Mouse (Mus musculus): ENCODE measurements around the gene Pnpla3. TPM values are rescaled to one million over a fixed set of nuclear protein-coding genes. Genes with fewer than 3 reads are reported as not detected.

The Pnpla3 gene
- polyA plus RNA-seq, 1 experiment: not detected

DNA sequence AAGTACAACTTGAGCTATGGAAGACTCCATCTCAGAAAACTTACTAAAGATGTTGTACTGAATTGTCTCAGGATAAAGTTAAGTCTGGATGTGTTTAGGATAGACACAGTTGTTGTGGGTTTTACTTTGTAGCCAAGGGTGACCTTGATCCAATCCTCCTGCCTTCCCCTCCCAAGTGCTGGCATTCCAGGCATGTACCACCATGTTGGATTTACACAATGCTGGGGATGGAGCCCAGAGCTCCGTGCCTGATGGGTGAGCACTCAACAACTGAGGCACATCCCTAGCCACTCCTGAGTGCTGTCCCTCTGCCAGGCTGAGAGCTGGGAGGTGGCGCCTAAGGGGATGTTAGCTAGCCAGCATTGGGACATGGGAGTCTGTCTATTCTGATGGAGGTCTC lies 47.6 kb downstream of the Pnpla3 start:
- TF ChIP-seq CTCF (IDR thresholded peaks at IDR 0.05; ENCODE audit: control insufficient read depth, insufficient read depth, low read length): no peak
- no peak for TF ChIP-seq POLR2A (IDR thresholded peaks at IDR 0.05; ENCODE audit: borderline replicate concordance, control insufficient read depth, low read depth, low read length)
- Histone ChIP-seq H3K4me3 (replicated peaks; ENCODE audit: control insufficient read depth, low read depth, low read length) (no peak overlapping the region), H3K4me1 (ENCODE audit: control insufficient read depth, insufficient read depth, low read length) (peaks cover 1% of the 10 kb centered on the region; the same call in 1 of the 2 replicates), H3K27ac (ENCODE audit: control insufficient read depth, insufficient read depth, low read depth, low read length, poor library complexity) (no peak overlapping the region)
- 92% methylated on average over 2 of the region's 2 CpGs for WGBS

DNA sequence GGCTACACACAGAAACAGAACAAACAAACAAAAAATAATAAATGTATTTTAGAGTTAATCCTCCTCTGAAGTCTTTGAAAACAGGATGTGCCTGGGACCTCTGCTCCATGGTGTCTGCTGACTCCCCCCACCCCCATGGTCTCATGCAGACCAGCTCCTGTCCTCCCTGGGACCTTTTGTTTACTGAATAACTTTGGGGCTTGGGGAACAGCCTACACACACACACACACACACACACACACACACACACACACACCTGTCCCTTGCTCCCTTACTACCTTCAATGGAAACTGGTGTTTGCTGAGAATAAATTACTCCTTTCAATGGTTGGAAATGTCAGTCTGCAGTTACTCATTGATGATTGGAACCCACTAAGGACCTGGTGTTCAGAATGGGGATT lies 48.4 kb downstream of the Pnpla3 start:
- peaks cover 1% of the 10 kb centered on the region; the same call in 1 of the 2 replicates for H3K4me1 ChIP-seq (ENCODE audit: control insufficient read depth, insufficient read depth, low read length)
- H3K4me3 ChIP-seq (replicated peaks; ENCODE audit: control insufficient read depth, low read depth, low read length): no peak overlapping the region
- no peak overlapping the region for H3K27ac ChIP-seq (ENCODE audit: control insufficient read depth, insufficient read depth, low read depth, low read length, poor library complexity)
- TF ChIP-seq POLR2A (IDR thresholded peaks at IDR 0.05; ENCODE audit: borderline replicate concordance, control insufficient read depth, low read depth, low read length) (no peak), CTCF (IDR thresholded peaks at IDR 0.05; ENCODE audit: control insufficient read depth, insufficient read depth, low read length) (no peak)

DNA sequence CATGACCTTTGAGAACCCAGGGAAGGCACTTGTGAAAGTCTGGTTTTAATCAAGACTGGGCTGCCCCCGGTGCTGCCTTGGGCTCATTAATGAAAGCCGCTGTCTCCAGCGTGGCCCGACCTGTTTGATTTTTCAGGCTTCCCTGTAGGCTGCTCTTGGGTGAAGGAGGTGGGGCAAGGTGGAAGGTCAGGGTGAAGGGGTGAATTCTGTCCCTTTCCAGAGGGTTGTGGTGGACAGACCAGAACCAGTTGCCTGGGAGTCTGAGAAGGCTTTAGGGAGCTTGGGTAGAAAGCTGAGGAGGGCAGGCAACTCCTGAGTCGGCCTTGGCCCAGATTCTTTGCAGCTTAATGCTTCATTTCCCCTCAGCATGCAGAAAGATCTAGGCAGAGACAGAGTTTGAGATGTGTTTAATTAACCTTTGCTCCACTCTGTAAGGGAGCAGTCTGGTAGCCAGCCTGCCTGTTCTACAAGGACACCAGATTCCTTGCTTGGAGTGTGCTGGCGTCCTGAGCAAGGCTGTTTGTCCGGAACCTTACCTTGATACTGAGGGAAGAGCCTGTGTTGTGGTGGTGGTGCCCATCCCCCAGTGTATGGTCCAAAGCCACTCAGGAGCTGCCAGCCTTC lies 48.9 kb downstream of the Pnpla3 start:
- Histone ChIP-seq H3K27ac (ENCODE audit: control insufficient read depth, insufficient read depth, low read depth, low read length, poor library complexity) (no peak overlapping the region), H3K4me3 (replicated peaks; ENCODE audit: control insufficient read depth, low read depth, low read length) (no peak overlapping the region), H3K4me1 (ENCODE audit: control insufficient read depth, insufficient read depth, low read length) (peaks cover 1% of the 10 kb centered on the region; the same call in 1 of the 2 replicates)
- TF ChIP-seq POLR2A (IDR thresholded peaks at IDR 0.05; ENCODE audit: borderline replicate concordance, control insufficient read depth, low read depth, low read length): no peak
- TF ChIP-seq CTCF (IDR thresholded peaks at IDR 0.05; ENCODE audit: control insufficient read depth, insufficient read depth, low read length): no peak
- 86% methylated on average over 7 of the region's 7 CpGs for WGBS

DNA sequence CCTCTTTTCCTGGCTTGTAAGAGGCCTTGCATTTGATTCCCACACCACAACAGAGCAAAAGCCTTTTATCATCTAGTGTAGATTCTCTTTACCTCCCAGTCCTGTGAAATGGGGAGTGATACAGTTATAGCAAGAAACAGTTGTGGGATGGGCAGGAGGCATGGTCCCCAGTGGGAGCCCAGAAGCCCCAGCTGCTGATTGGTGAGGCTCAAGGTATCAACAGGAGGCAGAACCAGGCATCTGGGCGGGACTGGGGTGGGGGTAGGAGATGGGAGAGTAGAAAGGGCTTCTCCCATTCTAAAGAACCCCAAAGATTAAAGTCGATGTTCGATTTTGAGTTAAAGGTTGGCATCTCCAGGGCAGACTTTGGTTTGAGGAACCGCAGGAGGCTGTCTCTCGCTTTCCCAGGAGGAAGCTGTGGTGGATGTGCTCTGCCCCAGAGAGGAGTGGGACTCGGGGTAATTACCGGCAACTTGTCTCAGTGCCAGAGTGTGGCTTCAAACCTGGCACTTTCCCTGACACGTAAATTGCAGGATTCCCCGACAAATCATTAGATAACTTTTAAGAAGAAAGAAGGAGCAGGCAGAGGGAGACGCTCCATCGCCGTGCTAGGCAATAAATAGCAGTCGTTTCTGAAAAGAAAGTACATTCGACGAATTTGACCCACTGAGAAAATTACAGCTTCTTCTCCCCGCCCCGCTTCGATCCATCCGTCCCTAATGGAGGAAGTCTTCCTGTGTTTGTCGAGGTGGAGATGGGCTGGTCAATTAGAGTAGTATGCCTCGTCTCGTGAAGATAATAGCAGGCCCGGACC lies 50.5 kb downstream of the Pnpla3 start:
- TF ChIP-seq CTCF (IDR thresholded peaks at IDR 0.05; ENCODE audit: control insufficient read depth, insufficient read depth, low read length) (no peak), POLR2A (IDR thresholded peaks at IDR 0.05; ENCODE audit: borderline replicate concordance, control insufficient read depth, low read depth, low read length) (no peak)
- Histone ChIP-seq H3K4me1 (ENCODE audit: control insufficient read depth, insufficient read depth, low read length) (peaks cover 1% of the 10 kb centered on the region; the same call in 1 of the 2 replicates), H3K27ac (ENCODE audit: control insufficient read depth, insufficient read depth, low read depth, low read length, poor library complexity) (no peak overlapping the region), H3K4me3 (replicated peaks; ENCODE audit: control insufficient read depth, low read depth, low read length) (no peak overlapping the region)
- WGBS: 27% methylated on average over 23 of the region's 23 CpGs

DNA sequence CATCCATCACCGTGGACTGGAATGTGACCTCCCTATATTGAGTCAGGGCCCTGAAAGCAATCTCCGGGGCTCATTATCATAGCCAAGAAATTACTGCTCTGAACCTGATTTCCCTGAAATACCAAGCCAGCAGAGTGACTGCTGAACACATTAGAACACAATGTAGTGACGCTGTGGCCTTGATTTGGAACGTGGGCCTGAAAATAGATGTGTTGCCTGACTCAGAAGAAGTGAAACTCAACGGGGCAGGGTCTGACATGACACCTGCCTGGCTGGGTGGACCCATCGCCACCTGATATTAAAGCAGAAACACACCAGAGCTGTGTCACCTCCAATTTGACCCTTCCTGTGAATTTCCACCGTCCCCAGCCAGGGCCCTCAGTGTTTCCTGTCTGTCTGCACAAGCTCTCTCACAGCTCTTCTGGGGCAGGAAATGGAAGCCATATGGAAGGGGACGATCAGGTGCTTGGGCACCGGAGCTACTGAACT lies 51.2 kb downstream of the Pnpla3 start:
- no peak overlapping the region for H3K27ac ChIP-seq (ENCODE audit: control insufficient read depth, insufficient read depth, low read depth, low read length, poor library complexity)
- H3K4me3 ChIP-seq (replicated peaks; ENCODE audit: control insufficient read depth, low read depth, low read length): no peak overlapping the region
- TF ChIP-seq POLR2A (IDR thresholded peaks at IDR 0.05; ENCODE audit: borderline replicate concordance, control insufficient read depth, low read depth, low read length): no peak
- no peak for TF ChIP-seq CTCF (IDR thresholded peaks at IDR 0.05; ENCODE audit: control insufficient read depth, insufficient read depth, low read length)
- H3K4me1 ChIP-seq (ENCODE audit: control insufficient read depth, insufficient read depth, low read length): peaks cover 1% of the 10 kb centered on the region; the same call in 1 of the 2 replicates
- 22% methylated on average over 9 of the region's 9 CpGs for WGBS

DNA sequence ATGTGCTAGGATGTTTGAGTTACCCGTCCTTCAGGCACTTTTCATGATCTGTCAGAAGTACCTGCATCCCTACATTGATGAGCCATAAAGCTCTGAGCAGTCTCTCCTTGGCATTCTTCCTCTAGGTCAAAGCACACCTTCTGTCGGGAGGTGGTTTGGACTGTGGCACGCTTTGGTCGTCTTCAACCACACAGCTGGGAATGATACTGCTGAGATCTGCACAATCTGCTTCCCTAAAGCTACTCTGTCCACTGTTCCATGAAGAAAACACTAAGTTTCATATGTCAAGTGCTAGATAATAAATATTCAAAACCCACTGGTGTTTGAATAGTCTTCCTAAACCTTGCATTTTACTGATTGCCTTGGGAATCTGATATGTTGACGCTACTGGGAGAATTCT lies 53.9 kb downstream of the Pnpla3 start:
- 77% methylated on average over 5 of the region's 5 CpGs for WGBS
- TF ChIP-seq POLR2A (IDR thresholded peaks at IDR 0.05; ENCODE audit: borderline replicate concordance, control insufficient read depth, low read depth, low read length) (no peak), CTCF (IDR thresholded peaks at IDR 0.05; ENCODE audit: control insufficient read depth, insufficient read depth, low read length) (no peak)
- Histone ChIP-seq H3K27ac (ENCODE audit: control insufficient read depth, insufficient read depth, low read depth, low read length, poor library complexity) (no peak overlapping the region), H3K4me1 (ENCODE audit: control insufficient read depth, insufficient read depth, low read length) (no peaks in the 10 kb centered on the region; the same call in 1 of the 2 replicates), H3K4me3 (replicated peaks; ENCODE audit: control insufficient read depth, low read depth, low read length) (no peak overlapping the region)

DNA sequence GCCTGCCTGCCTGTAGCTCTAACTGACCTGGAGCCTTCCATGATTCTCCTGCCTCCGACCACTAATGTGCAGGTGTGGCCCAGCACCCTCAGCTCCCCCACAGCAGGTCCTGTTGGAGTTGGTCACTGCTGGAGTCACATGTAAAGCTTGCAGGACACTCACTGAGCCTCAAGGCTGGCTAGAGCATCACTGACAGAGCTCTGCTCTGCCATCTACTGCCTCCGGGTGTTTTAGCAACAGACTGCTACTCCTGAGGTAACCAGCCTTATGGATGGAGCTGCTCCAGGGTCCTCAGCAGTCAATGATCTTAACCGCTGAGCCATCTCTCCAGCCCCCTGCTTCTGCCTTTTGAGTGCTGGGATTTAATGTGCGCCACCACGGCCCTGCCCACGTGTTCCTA lies 55.8 kb downstream of the Pnpla3 start:
- Histone ChIP-seq H3K4me1 (ENCODE audit: control insufficient read depth, insufficient read depth, low read length) (no peaks in the 10 kb centered on the region; the same call in 1 of the 2 replicates), H3K4me3 (replicated peaks; ENCODE audit: control insufficient read depth, low read depth, low read length) (no peak overlapping the region)
- WGBS: 74% methylated on average over 6 of the region's 6 CpGs

DNA sequence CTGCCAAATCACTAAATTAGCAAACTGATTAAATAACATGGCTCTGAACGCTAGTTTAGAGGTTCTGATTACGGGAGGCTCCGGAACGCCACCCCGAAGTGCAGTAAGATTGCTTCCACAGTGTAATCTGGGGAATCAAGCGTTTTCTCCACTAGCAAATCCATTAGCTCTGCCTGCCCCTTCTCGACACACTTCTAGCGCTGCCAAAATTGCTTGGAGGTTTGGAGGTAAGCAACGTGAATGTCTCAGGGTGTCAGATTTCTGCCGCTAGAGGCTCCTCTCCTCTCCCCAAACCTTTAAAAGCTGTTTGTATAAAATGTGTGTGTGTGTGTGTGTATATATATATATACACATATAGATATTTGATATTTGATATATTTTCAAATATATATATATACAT lies 57.1 kb downstream of the Pnpla3 start:
- no peak overlapping the region for H3K4me3 ChIP-seq (replicated peaks; ENCODE audit: control insufficient read depth, low read depth, low read length)
- no peak for TF ChIP-seq CTCF (IDR thresholded peaks at IDR 0.05; ENCODE audit: control insufficient read depth, insufficient read depth, low read length)
- TF ChIP-seq POLR2A (IDR thresholded peaks at IDR 0.05; ENCODE audit: borderline replicate concordance, control insufficient read depth, low read depth, low read length): no peak
- WGBS: 80% methylated on average over 10 of the region's 10 CpGs
- H3K4me1 ChIP-seq (ENCODE audit: control insufficient read depth, insufficient read depth, low read length): no peaks in the 10 kb centered on the region; the same call in none of the 2 replicates
- H3K27ac ChIP-seq (ENCODE audit: control insufficient read depth, insufficient read depth, low read depth, low read length, poor library complexity): no peak overlapping the region

More for the DNA sequence above, 55.8 kb downstream of the Pnpla3 start:
- TF ChIP-seq CTCF (IDR thresholded peaks at IDR 0.05; ENCODE audit: control insufficient read depth, insufficient read depth, low read length) (no peak), POLR2A (IDR thresholded peaks at IDR 0.05; ENCODE audit: borderline replicate concordance, control insufficient read depth, low read depth, low read length) (no peak)
- H3K27ac ChIP-seq (ENCODE audit: control insufficient read depth, insufficient read depth, low read depth, low read length, poor library complexity): no peak overlapping the region
